Mouse (Mus musculus): ENCODE measurements around the gene Zp3.
A peak's percentile ranks its signal among the peaks of the same experiment; 100 is the strongest.

The Zp3 gene

GRCm38 (mm10) chr5:136007745-136008144, 27.8 kb downstream of the Zp3 start:
- no peak for DNase-seq

GRCm38 (mm10) chr5:136014877-136015276, 35.0 kb downstream of the Zp3 start:
- DNase-seq, result peak; percentile 70 to 81

GRCm38 (mm10) chr5:136015586-136015985, 35.7 kb downstream of the Zp3 start:
- DNase-seq, result peak in 1 of 2 experiments; percentile 37

DNA sequence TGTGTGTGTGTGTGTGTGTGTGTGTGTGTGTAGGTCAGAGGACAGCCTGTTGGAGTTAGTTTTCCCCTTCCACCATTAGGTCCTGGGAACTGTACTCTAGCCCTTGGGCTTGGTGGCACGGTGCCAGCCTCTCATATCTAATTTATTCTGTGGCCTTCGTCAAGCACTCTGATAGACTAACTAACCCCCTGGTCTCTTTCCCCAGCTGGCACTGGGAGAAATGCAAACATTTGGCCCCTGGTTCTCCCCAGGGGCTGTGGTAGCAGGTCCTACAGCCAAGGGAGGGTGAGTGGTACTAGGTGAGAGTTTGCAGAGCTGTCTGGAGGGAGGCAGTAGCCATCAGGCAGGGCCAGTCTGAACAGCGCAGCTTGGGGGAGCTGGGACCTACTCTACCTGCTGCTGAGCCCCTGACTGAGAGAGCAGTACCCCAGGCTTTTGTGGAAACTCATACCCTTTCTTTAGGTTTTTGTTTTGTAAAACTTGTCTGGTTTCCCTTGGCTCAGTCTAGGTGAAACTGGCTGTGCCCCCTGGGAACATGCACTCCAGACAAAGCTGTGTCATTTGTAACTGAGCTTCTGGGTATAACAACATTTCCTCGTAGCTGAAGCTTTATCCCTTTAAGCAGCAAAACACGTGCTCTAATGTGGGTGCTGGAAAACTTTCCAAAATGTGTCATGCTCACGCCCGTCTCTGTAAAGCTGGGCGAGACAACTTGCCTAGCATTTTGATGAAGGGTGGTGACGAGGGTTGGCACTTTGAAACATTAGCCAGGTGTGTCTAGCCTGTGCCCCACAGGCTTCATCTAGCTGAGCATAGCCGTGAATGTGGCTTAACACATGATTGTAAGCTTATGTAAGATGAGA, 36.3 kb downstream of the Zp3 start:
- peak; percentile 70 to 79 for DNase-seq

DNA sequence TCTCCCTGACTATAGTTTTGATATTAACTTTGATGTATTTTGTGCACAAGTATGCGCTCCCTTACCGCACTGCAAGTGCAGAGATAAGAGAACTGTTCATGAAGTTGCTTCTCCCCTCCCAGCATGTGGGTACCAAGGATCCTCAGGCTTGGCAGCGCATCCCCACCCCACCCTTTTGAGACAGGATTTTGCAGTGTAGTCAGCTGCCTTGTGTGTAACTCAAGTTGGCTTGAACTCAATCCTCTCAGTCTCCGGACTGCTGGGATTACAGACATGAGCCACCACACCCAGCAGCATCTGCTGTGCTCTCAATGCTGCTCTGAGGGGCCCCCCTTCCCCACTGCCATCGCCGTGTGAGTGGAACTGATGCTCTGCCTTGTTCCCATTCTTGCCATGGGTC, 37.4 kb downstream of the Zp3 start:
- no peak for DNase-seq

GRCm38 (mm10) chr5:136018726-136019125, 38.8 kb downstream of the Zp3 start:
- DNase-seq, result no peak

DNA sequence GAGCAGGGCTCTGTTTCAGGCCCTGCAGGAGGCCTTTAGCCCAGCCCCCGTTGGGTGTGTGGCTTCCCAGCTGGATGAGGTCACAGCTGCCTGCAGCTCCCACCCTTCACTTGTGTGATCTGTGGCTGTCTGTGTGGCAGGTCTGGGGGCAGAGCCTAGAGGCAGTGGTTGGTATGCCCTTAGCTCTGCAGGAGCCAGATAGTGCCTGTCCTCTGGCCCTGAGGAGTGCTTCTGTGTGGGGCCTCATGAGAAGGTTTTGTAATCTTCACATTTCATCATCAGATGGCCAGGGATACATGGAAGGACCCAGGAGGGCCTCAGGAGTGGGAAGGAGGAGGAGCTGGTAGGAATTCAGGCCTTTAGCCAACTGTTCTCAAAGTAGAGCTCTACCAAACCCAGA, 40.0 kb downstream of the Zp3 start:
- DNase-seq, result peak in 1 of 2 experiments; percentile 58

GRCm38 (mm10) chr5:136025712-136026111, 45.8 kb downstream of the Zp3 start:
- DNase-seq, result peak in 1 of 2 experiments; percentile 17

GRCm38 (mm10) chr5:136026859-136027258, 47.0 kb downstream of the Zp3 start:
- peak in 1 of 2 experiments; percentile 19 for DNase-seq

DNA sequence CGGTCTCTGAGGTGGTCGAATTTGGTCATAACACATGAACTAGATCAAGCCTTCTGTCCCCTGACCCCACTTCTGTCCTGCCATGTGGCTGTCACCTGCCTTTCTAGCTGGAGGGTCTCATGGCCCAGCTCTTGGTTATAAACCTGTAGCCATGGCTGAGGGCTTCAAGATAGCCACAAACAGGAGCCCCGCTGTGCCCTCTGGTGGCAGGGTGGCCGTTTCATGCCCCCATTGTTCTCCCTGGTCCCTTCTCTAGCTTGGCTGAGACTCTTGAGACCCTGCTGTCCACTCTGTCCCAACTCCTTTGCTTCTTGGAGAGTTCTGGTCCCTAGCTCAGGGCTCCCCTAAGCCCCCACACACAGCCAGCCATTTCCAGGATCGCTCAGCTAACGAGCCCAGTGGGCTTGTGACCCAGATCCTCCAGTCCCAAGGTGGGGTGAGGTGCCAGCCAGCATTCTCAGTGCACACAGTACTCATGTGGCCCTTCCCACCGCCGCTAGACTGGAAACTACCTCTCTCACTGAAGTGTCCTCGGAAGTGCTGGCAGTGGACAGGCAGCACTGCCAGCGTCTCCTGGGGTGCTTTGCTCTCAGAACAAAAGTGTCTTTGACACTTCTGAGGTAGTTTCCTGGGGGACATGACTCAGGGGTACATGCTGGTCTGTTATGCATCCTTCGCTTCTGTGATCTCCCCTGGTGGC, 47.9 kb downstream of the Zp3 start:
- peak in 1 of 2 experiments; percentile 40 for DNase-seq

DNA sequence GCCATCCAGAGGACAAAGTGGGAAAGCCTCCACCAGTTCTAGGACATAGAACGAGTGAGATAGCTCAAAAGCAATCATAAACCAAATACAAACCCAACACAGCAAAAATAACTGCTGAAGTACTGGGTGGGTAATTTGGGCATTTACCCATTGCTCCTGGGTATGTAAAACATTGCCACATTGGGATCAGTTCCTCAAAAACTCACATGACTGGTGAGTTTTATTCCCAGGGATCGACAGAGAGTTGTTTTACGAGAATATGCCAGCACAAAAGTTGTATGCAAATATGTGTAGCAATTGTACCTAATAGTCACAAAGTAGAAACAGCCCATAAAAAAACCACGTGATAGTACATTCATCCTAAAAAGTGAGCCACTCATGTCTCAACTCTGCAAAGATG, 55.0 kb downstream of the Zp3 start:
- DNase-seq, result no peak

DNA sequence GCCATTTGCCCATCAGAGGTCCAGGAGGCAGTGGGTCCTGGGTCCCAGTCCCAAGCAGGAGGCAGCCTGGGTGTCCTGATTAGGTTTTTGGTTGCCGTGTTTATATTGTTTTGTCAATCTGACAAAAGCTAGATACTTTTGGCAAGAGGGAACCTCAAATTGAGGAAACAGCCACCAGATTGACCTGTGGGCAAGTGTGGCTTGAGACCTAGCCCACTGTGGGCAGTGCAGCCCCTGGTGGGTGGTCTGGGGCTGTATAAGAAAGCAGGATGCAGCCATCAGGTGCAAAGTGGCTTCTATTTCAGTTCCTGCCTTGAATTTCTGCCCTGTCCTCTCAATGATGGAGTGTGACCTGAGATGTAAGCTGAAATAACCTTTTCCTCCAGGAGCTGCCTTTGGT, 55.4 kb downstream of the Zp3 start:
- no peak for DNase-seq

DNA sequence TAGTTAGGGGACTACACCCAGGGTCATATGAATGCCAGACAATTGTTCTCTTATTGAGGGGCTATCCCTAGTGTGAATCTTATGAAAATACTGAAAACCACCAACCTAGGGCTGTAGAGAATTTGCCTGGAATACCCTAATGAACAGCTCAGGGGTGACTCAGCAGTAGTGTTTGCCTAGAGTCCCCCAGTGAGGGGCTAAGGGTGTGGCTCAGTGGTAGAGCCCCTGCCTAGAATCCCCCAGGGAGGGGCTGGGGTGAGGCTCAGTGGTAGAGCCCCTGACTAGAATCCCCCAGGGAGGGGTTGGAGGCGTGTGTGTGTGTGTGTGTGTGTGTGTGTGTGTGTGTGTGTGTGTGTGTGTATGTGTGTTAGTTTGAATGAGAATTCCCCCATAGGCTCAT, 56.8 kb downstream of the Zp3 start:
- DNase-seq, result no peak

Measured in kidney, postnatal 4 days (tissue).